Mouse (Mus musculus): ENCODE data around the gene Tom1l2. TPM values are rescaled to one million over a fixed set of nuclear protein-coding genes. Genes with fewer than 3 reads are reported as not detected.

Tom1l2 gene
- polyA plus RNA-seq, 1 experiment from 2014 or later = 24.1 TPM

DNA sequence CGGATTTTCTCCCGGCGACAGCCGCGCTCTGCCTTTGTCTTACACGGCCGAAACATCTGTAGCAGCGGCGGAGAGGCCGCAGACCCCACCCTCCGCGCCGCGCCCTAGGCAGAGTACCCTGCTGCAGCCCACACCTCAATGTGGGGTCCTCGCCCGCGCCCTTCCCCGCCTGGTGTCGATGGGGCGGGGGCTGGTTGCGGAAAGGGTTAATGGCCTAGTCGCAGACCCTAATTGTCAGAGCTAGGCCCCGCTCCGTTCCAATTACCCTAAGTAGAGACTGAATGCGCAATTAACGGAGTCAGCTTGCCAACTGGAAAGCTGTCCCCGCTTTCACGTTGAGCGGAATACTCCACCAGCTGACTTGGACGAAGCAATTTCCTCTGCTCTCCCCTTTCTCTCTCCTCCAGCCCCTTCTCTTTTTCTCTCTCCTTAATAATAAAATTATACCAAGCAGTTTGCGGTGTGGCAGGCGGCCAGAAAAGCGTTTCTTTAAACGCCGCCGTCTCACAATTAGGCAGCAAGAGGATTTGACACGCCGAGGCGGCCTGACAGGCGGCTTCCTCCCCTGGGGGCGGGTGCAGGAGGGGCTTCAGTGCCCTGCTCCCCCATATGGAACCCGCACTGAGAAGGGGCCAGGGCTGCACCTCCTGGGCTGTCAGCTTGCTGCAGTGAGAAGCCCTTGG is 175.6 kb downstream of the Tom1l2 start:
- H3K9me3 ChIP-seq = no peaks in the 10 kb centered on the region
- no peak for ATAC-seq (ENCODE audit: insufficient read depth, low FRiP score, low read depth)
- H3K36me3 ChIP-seq = no peaks in the 10 kb centered on the region
- WGBS = 2% methylated on average over 42 of the region's 42 CpGs
- no peaks in the 10 kb centered on the region for H3K27me3 ChIP-seq (replicated peaks)
- peaks cover 90% of the 10 kb centered on the region for H3K4me1 ChIP-seq
- peak overlapping the region; percentile 63 for H3K4me3 ChIP-seq (replicated peaks)
- peak overlapping the region; percentile 100 for H3K4me2 ChIP-seq
- H3K9ac ChIP-seq = 0 out of 2 replicates have a peak overlapping the region, but pooled peaks have one; percentile 34
- peak overlapping the region; percentile 89 for H3K27ac ChIP-seq

Small RNA genes within 50 kb of the gene (microRNA-seq; reads per million reads assigned to microRNA genes)
- gene Gm27711 = not detected
- gene Mir6921 = 0.77 reads per million
- not detected for gene Mir6922

Other genes starting within 250 kb of the Tom1l2 start
- gene Rai1, start 247.9 kb downstream of the Tom1l2 start, polyA plus RNA-seq (2015; fragmentation: Nextera tagmentation; extraction: Ambion mirVana) = 21.7 and 24.4 TPM in 2 replicates
- 81.5 and 83.5 TPM in 2 replicates for gene Srebf1, start 130.3 kb downstream of the Tom1l2 start, polyA plus RNA-seq (2015; fragmentation: Nextera tagmentation; extraction: Ambion mirVana)
- 1.2 and 1.6 TPM in 2 replicates for gene Drc3, start 424 bp upstream of the Tom1l2 start, polyA plus RNA-seq (2015; fragmentation: Nextera tagmentation; extraction: Ambion mirVana)
- gene Gid4, start 64.2 kb upstream of the Tom1l2 start, polyA plus RNA-seq (2015; fragmentation: Nextera tagmentation; extraction: Ambion mirVana) = 22.5 and 24.0 TPM in 2 replicates
- gene Atpaf2, start 65.6 kb upstream of the Tom1l2 start, polyA plus RNA-seq (2015; fragmentation: Nextera tagmentation; extraction: Ambion mirVana) = 48.3 and 53.5 TPM in 2 replicates
- gene Drg2, start 101.7 kb upstream of the Tom1l2 start, polyA plus RNA-seq (2015; fragmentation: Nextera tagmentation; extraction: Ambion mirVana) = 93.5 and 95.1 TPM in 2 replicates
- 0.08 and 0.12 TPM in 2 replicates for gene Myo15, start 116.4 kb upstream of the Tom1l2 start, polyA plus RNA-seq (2015; fragmentation: Nextera tagmentation; extraction: Ambion mirVana)
- gene Alkbh5, start 183.5 kb upstream of the Tom1l2 start, polyA plus RNA-seq (2015; fragmentation: Nextera tagmentation; extraction: Ambion mirVana) = 40.9 and 41.2 TPM in 2 replicates